13 mouse cellular contexts compared by ENCODE assay signal in the genomic region with DNA sequence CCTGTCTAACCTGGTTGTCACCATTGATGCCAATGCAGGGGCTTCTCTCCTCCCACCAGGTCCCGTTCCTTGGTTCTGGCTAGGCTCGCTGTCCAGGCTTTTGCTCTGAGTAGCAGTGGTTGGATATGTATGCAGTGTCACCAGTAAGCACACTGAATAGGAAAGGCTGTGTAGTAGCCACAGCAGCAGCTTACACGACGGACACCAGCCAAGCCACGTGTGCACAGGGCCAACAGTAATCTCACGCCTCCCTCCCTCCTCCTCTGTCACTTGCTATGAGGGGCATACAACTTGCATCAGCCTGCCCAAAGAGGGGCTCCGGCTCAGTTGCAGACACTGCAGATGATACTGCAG. TPM values are rescaled to one million over a fixed set of nuclear protein-coding genes. Genes with fewer than 3 reads are reported as not detected.
A peak's percentile ranks its signal among the peaks of the same experiment; 100 is the strongest.
DNase-seq lines count a peak whose midpoint lies in the region; ATAC-seq and TF ChIP-seq lines count a peak whose summit lies in the region.
"Had no signal": no experiment of that assay in that cellular context is flagged by ENCODE, and none has a peak within 500 bp of the region (broad histone marks: within the 10 kb centered on the region; RNA-seq: fewer than 3 reads in every experiment).

No protein-coding gene starts in this region.

- DNase-seq in cerebellum, postnatal 14 days, result peak; percentile 50
- no peak for DNase-seq in cerebellum, adult 9-10 months
- DNase-seq in lung, embryonic 14.5 days, result no peak
- DNase-seq in lung, postnatal 0 days (ENCODE audit: low spot score), result no peak
- no peak for DNase-seq in limb, embryonic 10.5 days (ENCODE audit: low spot score)
- no peak for DNase-seq in left cerebral cortex, adult 11 months (ENCODE audit: low spot score)
- DNase-seq: B cell, adult 2 months; heart, postnatal 36 days; kidney, postnatal 10 days; liver, postnatal 0 days had no signal

- no peak overlapping the region for H3K4me3 ChIP-seq in lung, embryonic 14.5 days (ENCODE audit: low read depth, low read length)
- H3K4me3 ChIP-seq in lung, postnatal 0 days (ENCODE audit: low read depth, low read length), result no peak overlapping the region
- no peak overlapping the region for H3K4me3 ChIP-seq in limb, embryonic 10.5 days
- no peak overlapping the region for H3K4me3 ChIP-seq in neural tube, embryonic 14.5 days (ENCODE audit: low read depth, low read length)
- H3K4me3 ChIP-seq in intestine, postnatal 0 days (ENCODE audit: low read depth, low read length), result no peak overlapping the region

- ATAC-seq in lung, embryonic 14.5 days (ENCODE audit: insufficient read depth), result no peak
- ATAC-seq in lung, postnatal 0 days, result no peak
- ATAC-seq in neural tube, embryonic 14.5 days (ENCODE audit: low read depth), result peak; percentile 57; the same call in 1 of the 2 replicates
- ATAC-seq in intestine, postnatal 0 days, result no peak
- ATAC-seq: liver, postnatal 0 days had no signal

- WGBS in lung, embryonic 14.5 days, result 52% methylated on average over 7 of the region's 7 CpGs
- 54% methylated on average over 7 of the region's 7 CpGs for WGBS in lung, postnatal 0 days
- WGBS in limb, embryonic 10.5 days, result 73% methylated on average over 7 of the region's 7 CpGs
- 54% methylated on average over 7 of the region's 7 CpGs for WGBS in neural tube, embryonic 14.5 days
- WGBS in intestine, postnatal 0 days, result 73% methylated on average over 7 of the region's 7 CpGs

- no peak overlapping the region for H3K27ac ChIP-seq in lung, embryonic 14.5 days (ENCODE audit: low read depth)
- H3K27ac ChIP-seq in lung, postnatal 0 days (ENCODE audit: low read length), result no peak overlapping the region; the same call in 1 of the 2 replicates
- H3K27ac ChIP-seq in limb, embryonic 10.5 days, result peak overlapping the region; percentile 61; the same call in 1 of the 2 replicates
- peak overlapping the region; percentile 77 for H3K27ac ChIP-seq in neural tube, embryonic 14.5 days (ENCODE audit: low read depth, low read length)
- H3K27ac ChIP-seq in intestine, postnatal 0 days (ENCODE audit: low read depth, low read length), result no peak overlapping the region

- peaks cover 16% of the 10 kb centered on the region; the same call in 1 of the 2 replicates for H3K4me1 ChIP-seq in lung, embryonic 14.5 days (ENCODE audit: insufficient read depth)
- H3K4me1 ChIP-seq in lung, postnatal 0 days (ENCODE audit: insufficient read depth, low read depth, low read length), result 0 out of 2 replicates have a peak, but pooled peaks cover 3% of the 10 kb centered on the region
- peaks cover 12% of the 10 kb centered on the region for H3K4me1 ChIP-seq in limb, embryonic 10.5 days
- peaks cover 22% of the 10 kb centered on the region for H3K4me1 ChIP-seq in neural tube, embryonic 14.5 days (ENCODE audit: control insufficient read depth, insufficient read depth, low read length)
- H3K4me1 ChIP-seq in intestine, postnatal 0 days (replicated peaks; ENCODE audit: control insufficient read depth, insufficient read depth, low read length), result no peaks in the 10 kb centered on the region

- TF ChIP-seq CTCF in lung, embryonic 14.5 days (IDR thresholded peaks at IDR 0.05; ENCODE audit: low read depth), result no peak
- TF ChIP-seq CTCF in lung, postnatal 0 days (IDR thresholded peaks at IDR 0.05), result no peak
- TF ChIP-seq CTCF in intestine, postnatal 0 days (IDR thresholded peaks at IDR 0.05; ENCODE audit: low read depth), result no peak

- no peaks in the 10 kb centered on the region for H3K9me3 ChIP-seq in lung, embryonic 14.5 days (ENCODE audit: low read depth, low read length)
- H3K9me3 ChIP-seq in lung, postnatal 0 days (ENCODE audit: low read length), result no peaks in the 10 kb centered on the region
- H3K9me3 ChIP-seq in limb, embryonic 10.5 days (replicated peaks), result no peaks in the 10 kb centered on the region
- H3K9me3 ChIP-seq in neural tube, embryonic 14.5 days (ENCODE audit: control insufficient read depth, low read length), result no peaks in the 10 kb centered on the region
- H3K9me3 ChIP-seq in intestine, postnatal 0 days (ENCODE audit: control insufficient read depth), result no peaks in the 10 kb centered on the region

- no peak overlapping the region for H3K4me2 ChIP-seq in lung, embryonic 14.5 days
- H3K4me2 ChIP-seq in lung, postnatal 0 days (replicated peaks; ENCODE audit: low read depth, low read length), result no peak overlapping the region
- H3K4me2 ChIP-seq in neural tube, embryonic 14.5 days (ENCODE audit: low read depth, low read length), result peak overlapping the region; percentile 48; the same call in 1 of the 2 replicates
- no peak overlapping the region for H3K4me2 ChIP-seq in intestine, postnatal 0 days (replicated peaks; ENCODE audit: low read depth)

- TF ChIP-seq EP300 in lung, postnatal 0 days (IDR thresholded peaks at IDR 0.05), result no peak

- no peaks in the 10 kb centered on the region for H3K36me3 ChIP-seq in lung, embryonic 14.5 days (ENCODE audit: insufficient read depth)
- no peaks in the 10 kb centered on the region for H3K36me3 ChIP-seq in lung, postnatal 0 days (ENCODE audit: insufficient read depth, low read length)
- H3K36me3 ChIP-seq in limb, embryonic 10.5 days, result no peaks in the 10 kb centered on the region
- H3K36me3 ChIP-seq in neural tube, embryonic 14.5 days (ENCODE audit: control insufficient read depth, insufficient read depth, low read length), result no peaks in the 10 kb centered on the region
- H3K36me3 ChIP-seq in intestine, postnatal 0 days (ENCODE audit: control insufficient read depth, insufficient read depth), result no peaks in the 10 kb centered on the region

- H3K27me3 ChIP-seq in lung, embryonic 14.5 days (ENCODE audit: insufficient read depth, low read length), result no peaks in the 10 kb centered on the region
- H3K27me3 ChIP-seq in lung, postnatal 0 days (replicated peaks; ENCODE audit: insufficient read depth, low read length), result no peaks in the 10 kb centered on the region
- peaks cover 9% of the 10 kb centered on the region; the same call in 1 of the 2 replicates for H3K27me3 ChIP-seq in limb, embryonic 10.5 days (ENCODE audit: low read depth, poor library complexity, severe bottlenecking)
- H3K27me3 ChIP-seq in neural tube, embryonic 14.5 days (ENCODE audit: control insufficient read depth, insufficient read depth, low read length), result no peaks in the 10 kb centered on the region
- no peaks in the 10 kb centered on the region for H3K27me3 ChIP-seq in intestine, postnatal 0 days (replicated peaks; ENCODE audit: control insufficient read depth, insufficient read depth, low read length)

- H3K9ac ChIP-seq in lung, embryonic 14.5 days, result peak overlapping the region; percentile 6; the same call in 1 of the 2 replicates
- H3K9ac ChIP-seq in lung, postnatal 0 days (replicated peaks; ENCODE audit: low read depth), result no peak overlapping the region
- peak overlapping the region; percentile 51 for H3K9ac ChIP-seq in neural tube, embryonic 14.5 days (replicated peaks; ENCODE audit: low read depth, low read length)
- no peak overlapping the region for H3K9ac ChIP-seq in intestine, postnatal 0 days (ENCODE audit: low read depth, low read length)
- H3K9ac ChIP-seq: liver, postnatal 0 days had no signal

RNA-seq across cellular contexts. Expression of a gene that starts 19.8 kb away (rescaled TPM):
- 0.16 and 0.39 TPM in 2 replicates for polyA plus RNA-seq in lung, embryonic 14.5 days (2014; fragmentation: Nextera tagmentation; extraction: Ambion mirVana)
- polyA plus RNA-seq in lung, postnatal 0 days (2015; fragmentation: Nextera tagmentation; extraction: Ambion mirVana), result 0.12 and 0.15 TPM in 2 replicates
- polyA plus RNA-seq in limb, embryonic 10.5 days (2016; fragmentation: Nextera tagmentation; extraction: Ambion mirVana), result 0.06 and 0.16 TPM in 2 replicates
- 0.24 and 0.66 TPM in 2 replicates for polyA plus RNA-seq in neural tube, embryonic 14.5 days (2014; fragmentation: Nextera tagmentation; extraction: Ambion mirVana)
- not detected in 2 replicates for polyA plus RNA-seq in intestine, postnatal 0 days (2015; fragmentation: Nextera tagmentation; extraction: Ambion mirVana)
- polyA plus RNA-seq: liver, postnatal 0 days; thymus, postnatal 0 days had no signal

RNA-seq across cellular contexts. Expression of a gene that starts 40.9 kb away (rescaled TPM):
- polyA plus RNA-seq in lung, embryonic 14.5 days (2014; fragmentation: Nextera tagmentation; extraction: Ambion mirVana), result 1.5 and 2.6 TPM in 2 replicates
- polyA plus RNA-seq in lung, postnatal 0 days (2015; fragmentation: Nextera tagmentation; extraction: Ambion mirVana), result 13.5 and 14.5 TPM in 2 replicates
- polyA plus RNA-seq in limb, embryonic 10.5 days (2016; fragmentation: Nextera tagmentation; extraction: Ambion mirVana), result 1.8 and 2.6 TPM in 2 replicates
- polyA plus RNA-seq in neural tube, embryonic 14.5 days (2014; fragmentation: Nextera tagmentation; extraction: Ambion mirVana), result 14.2 and 20.1 TPM in 2 replicates
- 0.55 and 0.58 TPM in 2 replicates for polyA plus RNA-seq in intestine, postnatal 0 days (2015; fragmentation: Nextera tagmentation; extraction: Ambion mirVana)
- polyA plus RNA-seq: liver, postnatal 0 days had no signal

RNA-seq across cellular contexts. Expression of a gene that starts 46.3 kb away (rescaled TPM):
- 8.9 and 9.9 TPM in 2 replicates for polyA plus RNA-seq in lung, embryonic 14.5 days (2014; fragmentation: Nextera tagmentation; extraction: Ambion mirVana)
- 6.2 and 7.2 TPM in 2 replicates for polyA plus RNA-seq in lung, postnatal 0 days (2015; fragmentation: Nextera tagmentation; extraction: Ambion mirVana)
- polyA plus RNA-seq in limb, embryonic 10.5 days (2016; fragmentation: Nextera tagmentation; extraction: Ambion mirVana), result 11.2 and 16.2 TPM in 2 replicates
- polyA plus RNA-seq in neural tube, embryonic 14.5 days (2014; fragmentation: Nextera tagmentation; extraction: Ambion mirVana), result 11.9 and 15.0 TPM in 2 replicates
- 9.0 and 9.8 TPM in 2 replicates for polyA plus RNA-seq in intestine, postnatal 0 days (2015; fragmentation: Nextera tagmentation; extraction: Ambion mirVana)

Comparison
In these comparisons a context has a peak if more than half of its experiments do, and no peak if none do; other contexts are left out.
1. DNase-seq: peak in cerebellum, postnatal 14 days (2 of 2); none in cerebellum, adult 9-10 months (single experiment), lung, embryonic 14.5 days (single experiment), lung, postnatal 0 days (single experiment), limb, embryonic 10.5 days (single experiment) and left cerebral cortex, adult 11 months (single experiment).
2. H3K9ac ChIP-seq: peak in lung, embryonic 14.5 days (single experiment) and neural tube, embryonic 14.5 days (single experiment); none in lung, postnatal 0 days (single experiment) and intestine, postnatal 0 days (single experiment).
3. H3K27ac ChIP-seq: peak in limb, embryonic 10.5 days (single experiment) and neural tube, embryonic 14.5 days (single experiment); none in lung, embryonic 14.5 days (single experiment), lung, postnatal 0 days (single experiment) and intestine, postnatal 0 days (single experiment).